Mouse (Mus musculus): ENCODE data around the gene Sec61g. TPM values are rescaled to one million over a fixed set of nuclear protein-coding genes. Genes with fewer than 3 reads are reported as not detected.

The Sec61g gene
- total RNA-seq (2023) = 20.1 to 30.4 TPM (median 23.6 TPM) in 4 replicates

GRCm38 (mm10) chr11:16508052-16508654 is at the start of gene Sec61g:
Sec61g (minus strand) TSS chr11:16508484.

Other genes starting within 250 kb of the Sec61g start
- 0.18 TPM in 1 of 4 replicates, not detected in the others for gene Egfr, start 243.7 kb upstream of the Sec61g start, total RNA-seq (2023)